Mouse (Mus musculus): Measurements from ENCODE around the gene Nlk. TPM values are rescaled to one million over a fixed set of nuclear protein-coding genes. Genes with fewer than 3 reads are reported as not detected.
A peak's percentile ranks its signal among the peaks of the same experiment; 100 is the strongest.
"Not testable (repeated sequence)": the region's sequence is repeated elsewhere in the genome, so short reads cannot be mapped to it uniquely, and the experiment has no call there.

Nlk gene
- polyA plus RNA-seq, 1 experiment from 2014 or later, result 16.4 TPM

GRCm38 (mm10) chr11:78668647-78669046 is 28.5 kb downstream of the Nlk start:
- Histone ChIP-seq H3K27ac (replicated peaks) (no peak overlapping the region), H3K4me1 (peaks cover 34% of the 10 kb centered on the region), H3K4me3 (no peak overlapping the region), H3K36me3 (replicated peaks) (no peaks in the 10 kb centered on the region), H3K9me3 (no peaks in the 10 kb centered on the region), H3K27me3 (replicated peaks; ENCODE audit: low read depth, poor library complexity, severe bottlenecking) (no peaks in the 10 kb centered on the region)
- WGBS, result 25% methylated on average over 3 of the region's 3 CpGs
- peak; percentile 22 for DNase-seq (ENCODE audit: low spot score)

GRCm38 (mm10) chr11:78664853-78665252 is 32.3 kb downstream of the Nlk start:
- H3K27me3 ChIP-seq (replicated peaks; ENCODE audit: low read depth, poor library complexity, severe bottlenecking), result no peaks in the 10 kb centered on the region
- peaks cover 30% of the 10 kb centered on the region for H3K4me1 ChIP-seq
- no peak for DNase-seq (ENCODE audit: low spot score)
- H3K4me3 ChIP-seq, result no peak overlapping the region
- H3K27ac ChIP-seq (replicated peaks), result no peak overlapping the region
- H3K9me3 ChIP-seq, result no peaks in the 10 kb centered on the region
- WGBS, result 78% methylated on average over 2 of the region's 2 CpGs
- H3K36me3 ChIP-seq (replicated peaks), result no peaks in the 10 kb centered on the region

- Histone ChIP-seq H3K27me3 (replicated peaks; ENCODE audit: low read depth, poor library complexity, severe bottlenecking) (no peaks in the 10 kb centered on the region), H3K9me3 (0 out of 2 replicates have a peak, but pooled peaks cover 2% of the 10 kb centered on the region), H3K4me3 (no peak overlapping the region), H3K27ac (replicated peaks) (no peak overlapping the region), H3K36me3 (replicated peaks) (0 out of 2 replicates have a peak, but pooled peaks cover 1% of the 10 kb centered on the region), H3K4me1 (peaks cover 26% of the 10 kb centered on the region)
- DNase-seq (ENCODE audit: low spot score), result no peak
- 69% methylated on average over 4 of the region's 4 CpGs for WGBS
These were observed 33.3 kb downstream of the Nlk start for GRCm38 (mm10) chr11:78663916-78664315.

GRCm38 (mm10) chr11:78649143-78649542 is 48.0 kb downstream of the Nlk start:
- Histone ChIP-seq H3K36me3 (replicated peaks) (peaks cover 7% of the 10 kb centered on the region; the same call in 1 of the 2 replicates), H3K9me3 (no peaks in the 10 kb centered on the region), H3K4me1 (no peaks in the 10 kb centered on the region), H3K27ac (replicated peaks) (no peak overlapping the region), H3K4me3 (no peak overlapping the region), H3K27me3 (replicated peaks; ENCODE audit: low read depth, poor library complexity, severe bottlenecking) (no peaks in the 10 kb centered on the region)
- WGBS, result 85% methylated on average over 2 of the region's 2 CpGs
- DNase-seq (ENCODE audit: low spot score), result no peak

GRCm38 (mm10) chr11:78648405-78648804 is 48.8 kb downstream of the Nlk start:
- H3K27me3 ChIP-seq (replicated peaks; ENCODE audit: low read depth, poor library complexity, severe bottlenecking), result not testable (repeated sequence)
- 98% methylated on average over 1 of the region's 1 CpGs for WGBS

GRCm38 (mm10) chr11:78643746-78644145 is 53.4 kb downstream of the Nlk start:
- WGBS, result 90% methylated on average over 7 of the region's 7 CpGs
- DNase-seq (ENCODE audit: low spot score), result no peak
- Histone ChIP-seq H3K4me1 (peaks cover 5% of the 10 kb centered on the region; the same call in 1 of the 2 replicates), H3K36me3 (replicated peaks) (0 out of 2 replicates have a peak, but pooled peaks cover 2% of the 10 kb centered on the region), H3K4me3 (no peak overlapping the region), H3K9me3 (no peaks in the 10 kb centered on the region), H3K27ac (replicated peaks) (no peak overlapping the region), H3K27me3 (replicated peaks; ENCODE audit: low read depth, poor library complexity, severe bottlenecking) (no peaks in the 10 kb centered on the region)

More at GRCm38 (mm10) chr11:78648405-78648804, 48.8 kb downstream of the Nlk start:
- not testable (repeated sequence) for H3K36me3 ChIP-seq (replicated peaks); H3K4me3 ChIP-seq; H3K27ac ChIP-seq (replicated peaks); H3K4me1 ChIP-seq; DNase-seq (ENCODE audit: low spot score); H3K9me3 ChIP-seq

GRCm38 (mm10) chr11:78642151-78642550 is 55.0 kb downstream of the Nlk start:
- 74% methylated on average over 3 of the region's 3 CpGs for WGBS
- no peak for DNase-seq (ENCODE audit: low spot score)
- Histone ChIP-seq H3K9me3 (peaks cover 1% of the 10 kb centered on the region), H3K27me3 (replicated peaks; ENCODE audit: low read depth, poor library complexity, severe bottlenecking) (no peaks in the 10 kb centered on the region), H3K4me3 (no peak overlapping the region), H3K36me3 (replicated peaks) (peaks cover 8% of the 10 kb centered on the region), H3K27ac (replicated peaks) (no peak overlapping the region), H3K4me1 (peaks cover 5% of the 10 kb centered on the region; the same call in 1 of the 2 replicates)

GRCm38 (mm10) chr11:78641088-78641487 is 56.1 kb downstream of the Nlk start:
- no peak overlapping the region for H3K27ac ChIP-seq (replicated peaks)
- H3K4me3 ChIP-seq, result no peak overlapping the region
- peaks cover 7% of the 10 kb centered on the region for H3K9me3 ChIP-seq
- peaks cover 6% of the 10 kb centered on the region for H3K4me1 ChIP-seq
- no peak for DNase-seq (ENCODE audit: low spot score)
- 88% methylated on average over 3 of the region's 3 CpGs for WGBS
- no peaks in the 10 kb centered on the region for H3K27me3 ChIP-seq (replicated peaks; ENCODE audit: low read depth, poor library complexity, severe bottlenecking)
- peaks cover 14% of the 10 kb centered on the region for H3K36me3 ChIP-seq (replicated peaks)

GRCm38 (mm10) chr11:78632782-78633181 is 64.4 kb downstream of the Nlk start:
- DNase-seq (ENCODE audit: low spot score), result no peak
- WGBS, result 90% methylated on average over 2 of the region's 2 CpGs
- Histone ChIP-seq H3K9me3 (peaks cover 7% of the 10 kb centered on the region), H3K4me3 (no peak overlapping the region), H3K27ac (replicated peaks) (no peak overlapping the region), H3K27me3 (replicated peaks; ENCODE audit: low read depth, poor library complexity, severe bottlenecking) (no peaks in the 10 kb centered on the region), H3K4me1 (peaks cover 8% of the 10 kb centered on the region), H3K36me3 (replicated peaks) (peaks cover 15% of the 10 kb centered on the region)

GRCm38 (mm10) chr11:78628871-78629270 is 68.3 kb downstream of the Nlk start:
- Histone ChIP-seq H3K9me3 (no peaks in the 10 kb centered on the region), H3K4me3 (no peak overlapping the region), H3K27me3 (replicated peaks; ENCODE audit: low read depth, poor library complexity, severe bottlenecking) (no peaks in the 10 kb centered on the region), H3K36me3 (replicated peaks) (peaks cover 24% of the 10 kb centered on the region), H3K27ac (replicated peaks) (no peak overlapping the region), H3K4me1 (peaks cover 3% of the 10 kb centered on the region; the same call in 1 of the 2 replicates)
- DNase-seq (ENCODE audit: low spot score), result no peak
- WGBS, result 73% methylated on average over 3 of the region's 3 CpGs

- 87% methylated on average over 3 of the region's 3 CpGs for WGBS
- peaks cover 3% of the 10 kb centered on the region; the same call in 1 of the 2 replicates for H3K4me1 ChIP-seq
- H3K4me3 ChIP-seq, result no peak overlapping the region
These were observed 72.8 kb downstream of the Nlk start for GRCm38 (mm10) chr11:78624377-78624776.

GRCm38 (mm10) chr11:78621926-78622325 is 75.2 kb downstream of the Nlk start:
- Histone ChIP-seq H3K36me3 (replicated peaks) (peaks cover 25% of the 10 kb centered on the region), H3K9me3 (no peaks in the 10 kb centered on the region), H3K4me3 (no peak overlapping the region), H3K27me3 (replicated peaks; ENCODE audit: low read depth, poor library complexity, severe bottlenecking) (no peaks in the 10 kb centered on the region), H3K27ac (replicated peaks) (no peak overlapping the region), H3K4me1 (no peaks in the 10 kb centered on the region)
- no peak for DNase-seq (ENCODE audit: low spot score)

More at GRCm38 (mm10) chr11:78624377-78624776, 72.8 kb downstream of the Nlk start:
- Histone ChIP-seq H3K9me3 (no peaks in the 10 kb centered on the region), H3K36me3 (replicated peaks) (peaks cover 22% of the 10 kb centered on the region), H3K27me3 (replicated peaks; ENCODE audit: low read depth, poor library complexity, severe bottlenecking) (no peaks in the 10 kb centered on the region), H3K27ac (replicated peaks) (no peak overlapping the region)
- no peak for DNase-seq (ENCODE audit: low spot score)

- Histone ChIP-seq H3K4me3 (no peak overlapping the region), H3K27me3 (replicated peaks; ENCODE audit: low read depth, poor library complexity, severe bottlenecking) (no peaks in the 10 kb centered on the region), H3K27ac (replicated peaks) (no peak overlapping the region), H3K36me3 (replicated peaks) (peaks cover 21% of the 10 kb centered on the region; the same call in 1 of the 2 replicates), H3K9me3 (no peaks in the 10 kb centered on the region), H3K4me1 (no peaks in the 10 kb centered on the region)
- DNase-seq (ENCODE audit: low spot score), result no peak
- 90% methylated on average over 3 of the region's 3 CpGs for WGBS
These were observed 77.0 kb downstream of the Nlk start for GRCm38 (mm10) chr11:78620179-78620578.

Data from embryonic facial prominence, embryonic 10.5 days (tissue).